Mouse (Mus musculus) urinary bladder, postnatal 25 days (tissue): ENCODE measurements around the gene Dnajc11.

ENCODE experiments used
- DNase-seq: peaks from one replicate; pipeline ENCODE4 v3.0.0; 2022; ENCODE audit warnings: low spot score

Gene Dnajc11

GRCm38 (mm10) chr4:151932576-151933504 is 651 bp upstream of the Dnajc11 start:
- no peak for DNase-seq

- no peak for DNase-seq
These were observed 703 bp downstream of the Dnajc11 start for GRCm38 (mm10) chr4:151934215-151934572.

DNA sequence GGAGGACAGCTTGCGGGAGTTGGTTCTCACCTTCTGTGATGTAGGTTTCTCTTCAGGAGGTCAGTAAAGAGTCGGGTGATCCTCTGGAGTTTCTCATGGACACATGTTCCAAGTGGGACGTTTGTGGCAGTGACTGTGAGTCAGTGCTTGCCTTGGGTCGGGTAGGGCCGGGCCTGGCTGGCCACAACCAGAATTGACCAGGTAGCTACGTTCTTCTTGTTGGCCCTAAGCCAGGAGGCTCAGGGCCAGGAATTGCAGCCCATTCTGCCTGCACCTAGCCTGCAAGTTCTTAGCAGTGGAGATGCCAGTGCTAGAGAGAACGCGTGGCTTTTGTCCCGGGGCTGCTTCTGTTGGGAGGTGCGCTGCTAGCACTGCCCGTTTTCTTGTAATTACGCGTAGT is 4.0 kb downstream of the Dnajc11 start:
- no peak for DNase-seq

DNA sequence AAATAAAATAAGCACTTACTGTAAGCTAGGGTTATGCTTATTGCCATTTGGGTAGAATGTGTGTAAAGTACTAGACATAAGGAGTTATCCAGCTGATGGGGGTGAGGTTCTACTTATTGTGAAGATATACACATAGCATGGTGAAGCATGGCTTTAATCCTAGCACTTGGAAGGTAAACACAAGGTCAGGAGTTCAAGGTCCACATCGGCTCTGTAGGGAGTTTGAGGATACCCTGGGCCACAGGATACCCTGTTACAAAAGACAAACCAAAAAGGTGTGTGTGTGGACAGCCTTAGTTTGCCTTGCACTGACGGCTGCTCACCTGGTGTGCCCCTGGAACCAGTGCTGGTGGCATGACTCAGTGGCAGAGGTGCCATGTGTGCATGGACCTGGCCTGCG is 4.6 kb downstream of the Dnajc11 start:
- no peak for DNase-seq

GRCm38 (mm10) chr4:151946211-151946610 is 12.7 kb downstream of the Dnajc11 start:
- DNase-seq, result no peak

DNA sequence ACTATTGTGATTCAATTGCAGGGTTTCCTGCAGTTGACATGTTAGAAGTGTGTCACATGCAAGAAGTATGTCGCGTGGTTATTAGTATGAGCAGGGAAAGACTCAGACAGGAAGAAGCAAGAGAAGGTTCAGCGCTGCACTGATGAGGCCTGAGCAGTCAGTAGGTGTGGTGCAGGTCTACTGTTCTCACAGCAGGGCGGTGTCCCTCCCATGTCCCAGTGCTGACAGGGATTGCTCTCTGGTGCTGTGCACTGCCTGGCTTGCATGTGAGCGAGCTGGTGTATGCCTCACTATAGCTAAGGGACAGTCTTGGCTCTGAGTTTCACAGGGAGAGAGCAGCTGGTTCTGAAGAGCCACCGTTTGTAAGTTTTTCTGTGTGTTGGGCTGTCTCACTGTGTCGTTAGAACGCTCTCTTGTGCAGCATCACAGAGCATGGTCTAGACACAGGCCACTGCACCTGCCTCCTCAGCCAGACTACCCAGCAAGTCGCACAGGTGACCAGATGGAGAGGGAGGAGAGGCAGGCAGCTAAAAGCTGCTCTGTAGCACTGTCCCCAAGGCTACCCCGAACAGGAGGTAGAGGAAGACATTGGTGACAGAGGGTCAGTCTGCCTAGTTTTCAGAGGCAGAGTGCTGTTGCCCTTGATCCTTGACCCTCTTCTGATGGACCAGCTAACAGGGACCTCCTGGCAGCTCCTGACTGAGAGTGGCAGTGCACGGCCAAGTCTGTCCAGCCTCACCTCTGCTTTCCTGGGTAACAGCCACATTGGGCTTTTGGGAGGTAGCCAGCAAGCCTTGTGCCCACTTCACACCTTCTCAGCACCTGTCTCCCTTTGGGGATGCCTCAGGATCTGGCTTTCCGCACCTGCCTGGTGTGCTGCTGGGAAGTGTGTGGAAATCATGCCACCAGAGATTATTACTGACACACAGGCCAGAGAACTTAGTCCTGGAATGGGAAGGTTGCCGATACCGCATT is 15.3 kb downstream of the Dnajc11 start:
- DNase-seq, result no peak

- DNase-seq, result no peak
These were observed 19.7 kb downstream of the Dnajc11 start for GRCm38 (mm10) chr4:151953209-151953608.

DNA sequence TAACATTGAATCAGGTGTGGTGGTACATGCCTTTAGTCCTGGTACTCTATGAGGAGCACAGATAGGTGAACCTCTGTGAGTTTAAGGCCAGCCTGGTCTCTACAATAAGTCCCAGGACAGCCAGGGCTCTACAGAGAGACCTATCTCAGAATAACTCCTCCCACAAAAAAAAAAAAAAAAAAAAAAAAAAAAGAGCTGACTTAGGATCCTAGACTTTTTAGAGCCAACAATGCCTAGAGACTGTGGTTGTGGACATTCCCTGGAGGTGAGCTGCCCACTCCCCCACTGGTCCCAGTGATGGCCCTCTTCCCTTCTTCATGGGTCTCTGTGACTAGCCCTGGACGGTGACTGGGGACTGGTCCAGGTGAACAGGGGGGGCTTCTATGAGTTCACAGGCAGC is 22.3 kb downstream of the Dnajc11 start:
- DNase-seq, result no peak

DNA sequence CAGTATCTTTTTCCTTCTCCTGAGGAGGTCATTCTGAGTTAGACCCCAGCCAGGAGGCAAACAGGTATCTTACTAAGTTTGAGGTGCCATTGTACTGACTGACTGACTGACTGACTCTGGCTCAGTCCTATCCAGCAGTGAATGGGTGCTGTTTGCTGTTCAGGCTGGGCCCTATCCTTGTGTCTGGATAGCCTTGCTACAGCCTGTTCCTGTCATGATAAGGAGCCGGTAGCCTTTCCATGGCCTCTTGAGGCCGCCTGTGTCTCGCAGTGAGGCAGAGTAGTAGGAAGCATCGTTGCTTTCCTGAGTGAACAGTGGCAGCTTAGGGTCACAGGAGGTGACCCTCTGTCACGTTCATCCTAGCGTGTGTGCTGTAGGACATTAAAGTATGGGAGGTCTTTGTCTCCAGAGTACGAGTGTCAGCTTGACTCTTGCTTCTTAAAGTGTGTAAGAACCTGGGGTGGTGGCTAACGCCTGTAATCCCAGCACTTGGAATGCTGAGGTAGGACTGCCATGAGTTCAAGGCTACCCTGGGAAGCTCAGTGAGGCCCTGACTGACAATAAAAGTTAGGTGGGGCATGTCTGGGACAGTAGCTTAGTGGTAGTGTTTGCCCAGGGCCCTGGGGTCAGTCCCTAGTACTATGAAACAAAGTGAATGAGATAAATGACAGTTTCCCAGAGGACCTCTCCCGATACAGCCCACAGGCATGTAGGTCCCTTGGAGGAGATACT is 24.3 kb downstream of the Dnajc11 start:
- DNase-seq, result no peak

GRCm38 (mm10) chr4:151959849-151960512 is 26.5 kb downstream of the Dnajc11 start:
- DNase-seq, result no peak

GRCm38 (mm10) chr4:151960513-151960854 is 27.0 kb downstream of the Dnajc11 start:
- DNase-seq, result no peak

- DNase-seq, result no peak
These were observed 29.3 kb downstream of the Dnajc11 start for GRCm38 (mm10) chr4:151962817-151963216.

DNA sequence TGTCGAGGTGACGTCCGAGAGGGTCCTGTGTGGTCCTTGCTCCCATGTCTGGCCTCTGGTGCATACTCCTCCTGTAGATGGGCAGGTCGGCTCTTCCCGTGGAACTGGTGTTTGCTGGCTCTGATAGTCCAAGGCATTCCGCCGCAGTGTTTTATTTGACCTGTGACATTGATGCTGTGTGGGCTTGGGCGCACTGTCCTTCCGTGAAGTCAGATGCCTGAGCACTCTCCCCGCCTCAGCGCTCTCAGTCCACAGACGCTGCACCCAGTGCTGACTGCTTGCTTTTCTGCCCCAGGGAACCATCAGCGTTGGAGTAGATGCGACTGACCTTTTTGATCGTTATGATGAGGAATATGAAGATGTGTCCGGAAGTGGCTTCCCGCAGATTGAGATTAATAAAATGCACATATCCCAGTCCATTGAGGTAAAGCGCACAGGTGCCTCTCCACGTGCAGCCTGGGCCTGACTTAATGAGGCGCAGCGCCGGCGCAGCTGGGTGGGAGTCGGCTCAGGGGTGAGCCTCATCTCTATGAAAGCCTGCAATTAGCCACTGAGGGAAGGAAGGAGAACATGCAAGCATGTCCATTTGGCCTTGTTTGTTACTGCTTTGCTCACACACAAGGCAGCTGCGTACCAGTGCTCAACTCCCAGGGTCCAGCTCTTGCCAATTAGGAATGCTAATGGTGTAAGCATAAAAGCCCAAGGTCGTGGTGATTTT is 34.9 kb downstream of the Dnajc11 start:
- no peak for DNase-seq

DNA sequence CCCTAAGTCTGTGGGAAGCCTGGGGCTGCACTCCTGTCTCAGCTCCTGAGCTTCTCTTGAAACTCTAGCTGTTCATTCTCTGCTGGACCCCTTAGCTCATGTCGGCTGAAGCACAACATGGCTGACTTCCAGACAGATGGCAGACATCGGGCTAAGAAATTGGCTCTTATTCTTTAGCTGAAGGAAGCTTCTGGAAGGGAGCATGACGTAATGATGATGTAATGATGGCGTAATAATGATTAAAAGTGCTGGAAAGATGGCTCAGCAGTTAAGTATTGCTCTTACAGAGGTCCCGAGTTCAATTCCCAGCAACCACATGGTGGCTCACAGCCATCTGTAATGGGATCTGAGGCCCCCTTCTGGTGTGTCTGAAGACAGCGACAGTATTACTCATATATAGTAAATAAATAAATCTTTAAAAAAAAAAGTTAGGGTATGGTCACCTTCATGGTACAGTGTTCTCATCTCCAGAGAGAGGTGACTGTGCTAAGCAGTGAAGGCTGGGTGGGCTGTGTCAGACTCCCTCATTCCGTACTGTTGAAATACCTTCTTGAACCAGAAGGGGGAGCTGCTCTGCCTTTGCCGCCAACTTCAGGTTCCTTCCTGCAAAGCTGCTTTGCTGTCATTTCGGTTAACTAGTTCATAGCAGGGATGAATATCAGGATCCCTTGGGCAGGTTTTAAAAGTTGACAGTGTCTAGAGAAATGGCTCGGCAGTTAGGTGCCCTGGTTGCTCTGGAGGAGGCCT is 38.9 kb downstream of the Dnajc11 start:
- DNase-seq, result no peak

DNA sequence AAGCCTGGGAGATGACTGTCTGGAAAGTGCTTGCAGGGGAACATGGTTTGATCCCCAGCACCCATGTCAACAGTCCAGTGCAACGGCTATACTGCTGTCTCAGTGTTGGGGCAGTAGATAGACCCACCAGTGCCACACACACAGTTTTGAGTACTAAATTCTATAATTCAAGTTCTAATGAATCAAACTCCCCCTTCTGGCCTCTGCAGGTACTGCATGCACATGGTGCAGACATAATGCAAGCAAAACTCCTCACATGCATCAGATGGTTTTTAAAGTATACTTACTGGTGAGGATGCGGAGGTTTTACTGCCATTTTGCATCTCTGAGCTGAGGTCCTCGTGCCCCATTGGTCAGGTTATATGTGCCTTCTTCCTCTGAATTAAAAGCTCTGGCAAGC is 42.0 kb downstream of the Dnajc11 start:
- no peak for DNase-seq

- DNase-seq, result peak; percentile 85
These were observed 44.3 kb downstream of the Dnajc11 start for GRCm38 (mm10) chr4:151977748-151978147.

- DNase-seq, result no peak
These were observed 47.2 kb downstream of the Dnajc11 start for GRCm38 (mm10) chr4:151980699-151981098.

DNA sequence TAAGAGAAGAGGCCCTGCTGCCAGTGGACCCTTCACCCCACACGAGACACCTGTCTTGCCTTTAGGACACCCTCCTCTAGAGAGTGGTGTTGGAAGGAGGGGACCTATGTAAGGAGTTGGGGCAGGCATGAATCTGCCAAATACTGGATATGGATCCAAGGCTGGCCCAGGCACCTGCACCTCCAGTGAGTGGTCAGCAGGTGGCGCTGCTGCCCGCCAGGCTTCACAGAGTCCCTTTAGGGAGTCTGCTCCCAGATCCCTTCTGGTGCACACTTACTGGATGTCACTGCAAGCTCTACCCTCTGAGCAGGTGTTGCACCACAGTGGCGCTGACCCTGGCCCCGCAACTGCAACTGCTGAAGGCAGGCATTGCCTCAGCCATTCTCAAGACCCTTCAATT is 47.9 kb downstream of the Dnajc11 start:
- DNase-seq, result peak; percentile 76

GRCm38 (mm10) chr4:151983043-151983442 is 49.6 kb downstream of the Dnajc11 start:
- DNase-seq, result no peak

DNA sequence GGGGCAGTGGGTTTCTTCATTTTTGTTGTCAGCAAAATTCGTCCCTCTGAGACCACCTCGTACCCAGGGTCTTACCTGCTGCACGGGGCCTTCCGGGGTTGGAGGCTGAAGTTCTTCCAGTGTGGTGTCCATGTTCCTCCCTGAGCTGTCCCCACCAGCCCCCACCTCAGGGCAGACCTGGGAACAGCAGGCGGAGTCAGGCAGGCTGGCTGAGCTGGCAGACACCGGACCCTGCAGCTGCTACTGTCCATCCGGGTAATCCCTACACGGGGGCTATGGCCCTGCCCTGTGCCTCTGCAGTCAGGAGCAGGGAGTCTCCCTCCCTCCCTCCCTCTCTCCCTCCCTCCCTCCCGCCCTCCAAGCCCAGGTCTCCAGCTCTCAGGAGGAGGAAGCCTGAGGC is 50.1 kb downstream of the Dnajc11 start:
- DNase-seq, result no peak
